Mouse (Mus musculus) G1E (cell line): Measurements from ENCODE around the gene Ptpn4.

ENCODE experiments used
- CTCF ChIP-seq: IDR thresholded peaks from 2 replicates; pipeline ENCODE4 v1.5.1; 2012; ENCODE audit warnings: low read depth, low read length, inconsistent platforms, mixed read lengths
- GATA1 ChIP-seq: IDR thresholded peaks from 2 replicates; pipeline ENCODE4 v1.6.1; 2012; ENCODE audit warnings: borderline replicate concordance, low read length, inconsistent platforms, mixed read lengths
- GATA2 ChIP-seq: IDR thresholded peaks from 2 replicates; pipeline ENCODE4 v1.6.1; 2012; ENCODE audit warnings: low read depth, low read length, inconsistent platforms, borderline replicate concordance
- POLR2AphosphoS5 ChIP-seq: IDR thresholded peaks from 2 replicates; pipeline ENCODE4 v1.6.1; 2012; ENCODE audit warnings: low read depth, low read length, inconsistent platforms; ENCODE audit not compliant: insufficient replicate concordance

- TF ChIP-seq CTCF (no peak), GATA1 (no peak), GATA2 (no peak), POLR2AphosphoS5 (no peak)
Measured at GRCm38 (mm10) chr1:119794342-119794741, 43.1 kb downstream of the Ptpn4 start.
